Mouse (Mus musculus): ENCODE results near the gene Grhl1. TPM values are rescaled to one million over a fixed set of nuclear protein-coding genes. Genes with fewer than 3 reads are reported as not detected.
A peak's percentile ranks its signal among the peaks of the same experiment; 100 is the strongest.

Grhl1 gene
- polyA plus RNA-seq, 1 experiment from 2014 or later = 2.0 TPM

GRCm38 (mm10) chr12:24565311-24565710, 6.8 kb upstream of the Grhl1 start:
- Histone ChIP-seq H3K9me3 (no peaks in the 10 kb centered on the region), H3K36me3 (no peaks in the 10 kb centered on the region), H3K27me3 (peaks cover 3% of the 10 kb centered on the region; the same call in 1 of the 2 replicates), H3K4me1 (replicated peaks) (no peaks in the 10 kb centered on the region), H3K27ac (no peak overlapping the region), H3K4me3 (replicated peaks) (no peak overlapping the region), H3K4me2 (no peak overlapping the region), H3K9ac (replicated peaks) (no peak overlapping the region)
- no peak for ATAC-seq (ENCODE audit: insufficient number of reproducible peaks, insufficient read depth, low FRiP score, low TSS enrichment, low read depth)
- 82% methylated on average over 6 of the region's 6 CpGs for WGBS

- Histone ChIP-seq H3K27me3 (peaks cover 24% of the 10 kb centered on the region), H3K9me3 (no peaks in the 10 kb centered on the region), H3K9ac (replicated peaks) (no peak overlapping the region), H3K36me3 (no peaks in the 10 kb centered on the region), H3K27ac (no peak overlapping the region), H3K4me3 (replicated peaks) (no peak overlapping the region), H3K4me1 (replicated peaks) (no peaks in the 10 kb centered on the region; the same call in 1 of the 2 replicates), H3K4me2 (no peak overlapping the region)
- WGBS = 82% methylated on average over 3 of the region's 3 CpGs
- no peak for ATAC-seq (ENCODE audit: insufficient number of reproducible peaks, insufficient read depth, low FRiP score, low TSS enrichment, low read depth)
Measured at GRCm38 (mm10) chr12:24567606-24568005, 4.5 kb upstream of the Grhl1 start.

- Histone ChIP-seq H3K4me2 (peak overlapping the region; percentile 86), H3K4me1 (replicated peaks) (peaks cover 26% of the 10 kb centered on the region), H3K36me3 (no peaks in the 10 kb centered on the region), H3K27ac (no peak overlapping the region), H3K9ac (replicated peaks) (peak overlapping the region; percentile 46), H3K27me3 (peaks cover 39% of the 10 kb centered on the region), H3K4me3 (replicated peaks) (peak overlapping the region; percentile 64), H3K9me3 (no peaks in the 10 kb centered on the region)
- peak; percentile 24; the same call in 1 of the 2 replicates for ATAC-seq (ENCODE audit: insufficient number of reproducible peaks, insufficient read depth, low FRiP score, low TSS enrichment, low read depth)
- WGBS = 5% methylated on average over 48 of the region's 48 CpGs
Measured at GRCm38 (mm10) chr12:24572421-24573274, 565 bp downstream of the Grhl1 start.

GRCm38 (mm10) chr12:24573275-24573580, 1.1 kb downstream of the Grhl1 start:
- no peak for ATAC-seq (ENCODE audit: insufficient number of reproducible peaks, insufficient read depth, low FRiP score, low TSS enrichment, low read depth)
- H3K27ac ChIP-seq = no peak overlapping the region
- no peaks in the 10 kb centered on the region for H3K36me3 ChIP-seq
- H3K4me3 ChIP-seq (replicated peaks) = peak overlapping the region; percentile 64
- H3K9ac ChIP-seq (replicated peaks) = no peak overlapping the region
- 52% methylated on average over 3 of the region's 3 CpGs for WGBS
- H3K9me3 ChIP-seq = no peaks in the 10 kb centered on the region
- H3K27me3 ChIP-seq = peaks cover 39% of the 10 kb centered on the region
- peaks cover 26% of the 10 kb centered on the region for H3K4me1 ChIP-seq (replicated peaks)
- H3K4me2 ChIP-seq = peak overlapping the region; percentile 86

GRCm38 (mm10) chr12:24574870-24575269, 2.8 kb downstream of the Grhl1 start:
- no peak for ATAC-seq (ENCODE audit: insufficient number of reproducible peaks, insufficient read depth, low FRiP score, low TSS enrichment, low read depth)
- Histone ChIP-seq H3K27ac (no peak overlapping the region), H3K27me3 (peaks cover 39% of the 10 kb centered on the region), H3K4me1 (replicated peaks) (peaks cover 26% of the 10 kb centered on the region), H3K4me3 (replicated peaks) (no peak overlapping the region), H3K9me3 (no peaks in the 10 kb centered on the region), H3K4me2 (peak overlapping the region; percentile 24), H3K36me3 (no peaks in the 10 kb centered on the region), H3K9ac (replicated peaks) (no peak overlapping the region)
- WGBS = 17% methylated on average over 7 of the region's 7 CpGs

GRCm38 (mm10) chr12:24580452-24580851, 8.4 kb downstream of the Grhl1 start:
- H3K4me2 ChIP-seq = no peak overlapping the region
- no peak for ATAC-seq (ENCODE audit: insufficient number of reproducible peaks, insufficient read depth, low FRiP score, low TSS enrichment, low read depth)
- no peak overlapping the region for H3K27ac ChIP-seq
- peaks cover 9% of the 10 kb centered on the region for H3K4me1 ChIP-seq (replicated peaks)
- H3K27me3 ChIP-seq = 0 out of 2 replicates have a peak, but pooled peaks cover 3% of the 10 kb centered on the region
- H3K36me3 ChIP-seq = peaks cover 9% of the 10 kb centered on the region; the same call in 1 of the 2 replicates
- H3K4me3 ChIP-seq (replicated peaks) = no peak overlapping the region
- H3K9me3 ChIP-seq = no peaks in the 10 kb centered on the region
- WGBS = 88% methylated on average over 1 of the region's 1 CpGs
- H3K9ac ChIP-seq (replicated peaks) = no peak overlapping the region

GRCm38 (mm10) chr12:24580996-24581683, 9.1 kb downstream of the Grhl1 start:
- H3K27me3 ChIP-seq = no peaks in the 10 kb centered on the region
- H3K4me3 ChIP-seq (replicated peaks) = no peak overlapping the region
- no peak for ATAC-seq (ENCODE audit: insufficient number of reproducible peaks, insufficient read depth, low FRiP score, low TSS enrichment, low read depth)
- H3K4me2 ChIP-seq = no peak overlapping the region
- no peaks in the 10 kb centered on the region for H3K9me3 ChIP-seq
- peaks cover 9% of the 10 kb centered on the region; the same call in 1 of the 2 replicates for H3K36me3 ChIP-seq
- WGBS = 89% methylated on average over 14 of the region's 14 CpGs
- no peak overlapping the region for H3K27ac ChIP-seq
- no peak overlapping the region for H3K9ac ChIP-seq (replicated peaks)
- H3K4me1 ChIP-seq (replicated peaks) = peaks cover 5% of the 10 kb centered on the region

GRCm38 (mm10) chr12:24583653-24584052, 11.6 kb downstream of the Grhl1 start:
- no peaks in the 10 kb centered on the region for H3K27me3 ChIP-seq
- no peaks in the 10 kb centered on the region for H3K9me3 ChIP-seq
- no peak overlapping the region for H3K27ac ChIP-seq
- H3K4me3 ChIP-seq (replicated peaks) = no peak overlapping the region
- no peak overlapping the region for H3K4me2 ChIP-seq
- H3K36me3 ChIP-seq = peaks cover 9% of the 10 kb centered on the region; the same call in 1 of the 2 replicates
- H3K9ac ChIP-seq (replicated peaks) = no peak overlapping the region
- no peak for ATAC-seq (ENCODE audit: insufficient number of reproducible peaks, insufficient read depth, low FRiP score, low TSS enrichment, low read depth)
- no peaks in the 10 kb centered on the region; the same call in 1 of the 2 replicates for H3K4me1 ChIP-seq (replicated peaks)
- 94% methylated on average over 3 of the region's 3 CpGs for WGBS

GRCm38 (mm10) chr12:24584835-24585234, 12.8 kb downstream of the Grhl1 start:
- no peak overlapping the region for H3K9ac ChIP-seq (replicated peaks)
- H3K9me3 ChIP-seq = no peaks in the 10 kb centered on the region
- H3K36me3 ChIP-seq = peaks cover 9% of the 10 kb centered on the region; the same call in 1 of the 2 replicates
- H3K4me2 ChIP-seq = no peak overlapping the region
- H3K4me3 ChIP-seq (replicated peaks) = no peak overlapping the region
- no peaks in the 10 kb centered on the region for H3K27me3 ChIP-seq
- 82% methylated on average over 8 of the region's 8 CpGs for WGBS
- ATAC-seq (ENCODE audit: insufficient number of reproducible peaks, insufficient read depth, low FRiP score, low TSS enrichment, low read depth) = no peak
- H3K4me1 ChIP-seq (replicated peaks) = peaks cover 4% of the 10 kb centered on the region; the same call in 1 of the 2 replicates
- no peak overlapping the region for H3K27ac ChIP-seq

- H3K4me3 ChIP-seq (replicated peaks) = no peak overlapping the region
- no peak for ATAC-seq (ENCODE audit: insufficient number of reproducible peaks, insufficient read depth, low FRiP score, low TSS enrichment, low read depth)
- H3K9ac ChIP-seq (replicated peaks) = no peak overlapping the region
- no peak overlapping the region for H3K27ac ChIP-seq
- no peaks in the 10 kb centered on the region for H3K9me3 ChIP-seq
- no peak overlapping the region for H3K4me2 ChIP-seq
- H3K27me3 ChIP-seq = no peaks in the 10 kb centered on the region
- H3K4me1 ChIP-seq (replicated peaks) = peaks cover 4% of the 10 kb centered on the region; the same call in 1 of the 2 replicates
- WGBS = 74% methylated on average over 7 of the region's 7 CpGs
- peaks cover 8% of the 10 kb centered on the region; the same call in 1 of the 2 replicates for H3K36me3 ChIP-seq
Measured at GRCm38 (mm10) chr12:24586193-24586592, 14.1 kb downstream of the Grhl1 start.

GRCm38 (mm10) chr12:24590371-24590770, 18.3 kb downstream of the Grhl1 start:
- no peak overlapping the region for H3K27ac ChIP-seq
- H3K4me1 ChIP-seq (replicated peaks) = peaks cover 17% of the 10 kb centered on the region
- H3K36me3 ChIP-seq = no peaks in the 10 kb centered on the region
- H3K4me2 ChIP-seq = no peak overlapping the region
- H3K27me3 ChIP-seq = no peaks in the 10 kb centered on the region
- no peak for ATAC-seq (ENCODE audit: insufficient number of reproducible peaks, insufficient read depth, low FRiP score, low TSS enrichment, low read depth)
- H3K4me3 ChIP-seq (replicated peaks) = no peak overlapping the region
- H3K9me3 ChIP-seq = no peaks in the 10 kb centered on the region
- no peak overlapping the region for H3K9ac ChIP-seq (replicated peaks)
- WGBS = 73% methylated on average over 7 of the region's 7 CpGs
